Mouse (Mus musculus): Measurements from ENCODE around the gene Synj2.

DNA sequence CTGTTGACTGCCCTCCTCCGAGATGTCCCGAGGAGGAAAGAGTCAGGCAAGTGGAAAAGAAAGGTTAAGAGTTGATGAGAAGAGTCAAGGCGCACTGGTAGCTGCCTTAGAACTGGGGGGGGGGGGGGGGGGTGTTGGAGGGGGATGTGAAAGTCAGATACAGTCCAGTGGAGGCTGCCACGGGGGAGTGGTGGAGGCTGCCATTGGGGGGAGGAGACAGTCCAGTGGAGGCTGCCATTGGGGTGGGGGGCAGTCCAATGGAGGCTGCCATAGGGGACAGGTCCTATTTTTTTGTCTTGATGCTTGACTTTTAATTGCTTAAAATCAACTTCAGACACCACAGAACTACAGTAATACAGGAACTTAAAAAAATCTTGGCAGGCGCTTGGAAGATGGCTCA, 8.9 kb upstream of the Synj2 start:
- TF ChIP-seq CTCF (IDR thresholded peaks at IDR 0.05; ENCODE audit: low read depth) (no peak), EP300 (IDR thresholded peaks at IDR 0.05; ENCODE audit: low read depth) (no peak)
